Mouse (Mus musculus) liver, embryonic 13.5 days (tissue): ENCODE data around the gene Gm10309. TPM values are rescaled to one million over a fixed set of nuclear protein-coding genes. Genes with fewer than 3 reads are reported as not detected.
A peak's percentile ranks its signal among the peaks of the same experiment; 100 is the strongest.
"Not testable (repeated sequence)": the region's sequence is repeated elsewhere in the genome, so short reads cannot be mapped to it uniquely, and the experiment has no call there.

Source experiments
- ATAC-seq: fragments of 200-750 bp; cut with Nextera tagmentation; 2 replicates; pipeline ENCODE4 v1.8.0; 2017; ENCODE audit warnings: low read depth, mild to moderate bottlenecking, moderate number of reproducible peaks, moderate library complexity
- DNase-seq: peaks from one replicate; pipeline ENCODE4 v3.0.0; 2022
- H3K27ac ChIP-seq: fragments of 300-500 bp; sonication (generic); 2 replicates; pipeline ENCODE4 v1.5.1; 2015; ENCODE audit warnings: moderate library complexity, mild to moderate bottlenecking, inconsistent platforms
- H3K27me3 ChIP-seq: fragments of 300-500 bp; sonication (generic); 2 replicates; pipeline ENCODE4 v1.6.1; 2015; ENCODE audit warnings: mild to moderate bottlenecking, inconsistent platforms
- H3K36me3 ChIP-seq: fragments of 300-500 bp; sonication (generic); 2 replicates; pipeline ENCODE4 v1.6.1; 2015; ENCODE audit warnings: mild to moderate bottlenecking, inconsistent platforms
- H3K4me1 ChIP-seq: fragments of 300-500 bp; sonication (generic); replicated peaks from 2 replicates; pipeline ENCODE4 v1.6.1; 2015; ENCODE audit warnings: inconsistent platforms
- H3K4me2 ChIP-seq: fragments of 300-500 bp; sonication (generic); 2 replicates; pipeline ENCODE4 v1.6.1; 2015; ENCODE audit warnings: inconsistent platforms, mild to moderate bottlenecking, moderate library complexity
- H3K4me3 ChIP-seq: fragments of 300-500 bp; sonication (generic); replicated peaks from 2 replicates; pipeline ENCODE4 v1.5.1; 2015; ENCODE audit warnings: mild to moderate bottlenecking, inconsistent platforms
- H3K9ac ChIP-seq: fragments of 300-500 bp; sonication (generic); 2 replicates; pipeline ENCODE4 v1.6.1; 2015; ENCODE audit warnings: mild to moderate bottlenecking, inconsistent platforms
- H3K9me3 ChIP-seq: fragments of 300-500 bp; sonication (generic); replicated peaks from 2 replicates; pipeline ENCODE4 v1.6.1; 2016; ENCODE audit warnings: inconsistent platforms
- WGBS: fragments of 180-500 bp; shearing (Covaris S2); methylation state at CpG from one replicate; pipeline ENCODE4 v1.1.7; 2015; ENCODE audit not compliant: insufficient replicate concordance; 5-methylcytosine and 5-hydroxymethylcytosine counted together
- polyA plus RNA-seq: library from polyadenylated mRNA; unstranded; fragments of >200 nt; fragmentation: Nextera tagmentation; extraction: Ambion mirVana; gene quantifications from 2 replicates; pipeline ENCODE4 v1.2.1, GENCODE M21; 2015

Gene Gm10309
- polyA plus RNA-seq, 1 experiment from 2014 or later = not detected

DNA sequence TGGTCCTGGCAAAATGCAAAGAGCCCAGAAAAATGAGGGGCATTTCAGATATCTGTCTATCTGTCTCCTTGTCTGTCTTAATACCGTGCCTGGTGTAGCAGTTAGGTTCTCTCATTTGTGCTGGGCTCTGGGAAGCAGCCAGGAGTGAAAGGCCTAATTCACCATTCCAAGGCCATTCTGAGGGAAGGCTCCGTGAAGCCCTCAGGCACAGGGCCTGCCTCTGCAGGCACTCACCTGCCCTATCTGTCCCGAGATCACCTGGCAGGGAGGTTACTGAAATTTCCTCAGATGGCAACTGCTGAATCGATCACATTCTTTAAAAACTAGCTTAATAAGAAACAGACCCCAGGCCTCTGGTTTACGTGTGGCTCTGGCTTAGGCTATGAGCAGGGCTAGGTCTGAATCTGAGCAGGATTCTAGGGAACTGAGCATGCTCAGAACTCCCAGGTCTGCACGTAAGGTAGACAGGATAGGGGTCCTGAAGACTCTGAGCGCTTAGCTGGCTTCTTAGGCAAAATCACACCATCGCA is 11.1 kb downstream of the Gm10309 start:
- Histone ChIP-seq H3K27me3 (no peaks in the 10 kb centered on the region), H3K4me2 (no peak overlapping the region), H3K36me3 (no peaks in the 10 kb centered on the region), H3K9me3 (no peaks in the 10 kb centered on the region), H3K27ac (no peak overlapping the region), H3K9ac (no peak overlapping the region), H3K4me1 (peaks cover 31% of the 10 kb centered on the region), H3K4me3 (no peak overlapping the region)
- no peak for ATAC-seq
- WGBS = 65% methylated on average over 8 of the region's 8 CpGs
- no peak for DNase-seq

DNA sequence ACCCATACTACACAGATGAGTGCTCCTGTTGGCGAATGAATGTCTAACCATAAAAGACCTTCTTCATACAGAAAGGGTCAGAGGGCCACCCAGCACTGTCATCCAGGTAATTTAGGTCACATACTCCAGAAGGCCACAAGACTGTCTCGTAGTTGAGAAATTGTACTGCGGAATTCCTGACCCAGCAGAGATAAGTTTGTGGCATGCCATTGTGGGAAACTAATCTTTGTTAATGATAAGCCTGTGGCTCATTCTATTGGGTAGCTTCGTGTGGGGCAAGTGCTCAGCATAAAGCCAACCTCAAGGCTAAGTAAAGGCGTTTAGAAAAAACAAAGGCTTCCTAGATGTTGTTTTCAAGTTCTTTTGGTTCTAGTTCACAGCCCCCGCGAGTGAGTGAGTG is 12.7 kb downstream of the Gm10309 start:
- H3K4me1 ChIP-seq = peaks cover 41% of the 10 kb centered on the region
- no peak overlapping the region for H3K27ac ChIP-seq
- no peak overlapping the region for H3K4me2 ChIP-seq
- ATAC-seq (peak; percentile 63), DNase-seq (no peak)
- no peaks in the 10 kb centered on the region for H3K27me3 ChIP-seq
- no peaks in the 10 kb centered on the region for H3K9me3 ChIP-seq
- H3K9ac ChIP-seq = no peak overlapping the region
- no peak overlapping the region for H3K4me3 ChIP-seq
- 25% methylated on average over 7 of the region's 7 CpGs for WGBS
- no peaks in the 10 kb centered on the region for H3K36me3 ChIP-seq

DNA sequence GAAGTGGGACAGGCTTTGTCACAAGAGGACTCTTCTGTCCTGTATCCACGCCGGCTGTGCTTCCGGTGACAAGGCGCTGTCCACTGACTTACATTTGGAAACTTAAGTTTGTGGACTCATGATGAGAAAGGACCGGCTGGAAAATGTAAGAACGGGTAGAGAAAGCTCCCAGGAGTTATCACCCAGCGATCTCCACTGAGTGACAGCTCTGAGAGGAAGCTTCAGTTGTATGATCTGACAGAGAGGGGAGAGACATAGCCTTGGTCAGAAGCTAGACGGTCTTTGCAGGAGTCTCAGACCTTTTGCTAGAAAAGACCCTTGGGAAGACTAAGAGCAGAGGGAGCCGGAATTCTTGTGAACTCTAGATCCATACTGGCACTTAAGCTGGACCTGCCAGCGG is 15.2 kb downstream of the Gm10309 start:
- Histone ChIP-seq H3K4me3 (no peak overlapping the region), H3K9me3 (no peaks in the 10 kb centered on the region), H3K27me3 (no peaks in the 10 kb centered on the region), H3K36me3 (no peaks in the 10 kb centered on the region), H3K27ac (no peak overlapping the region), H3K4me1 (peaks cover 44% of the 10 kb centered on the region), H3K4me2 (no peak overlapping the region), H3K9ac (no peak overlapping the region)
- ATAC-seq (no peak), DNase-seq (no peak)
- WGBS = 68% methylated on average over 10 of the region's 10 CpGs

DNA sequence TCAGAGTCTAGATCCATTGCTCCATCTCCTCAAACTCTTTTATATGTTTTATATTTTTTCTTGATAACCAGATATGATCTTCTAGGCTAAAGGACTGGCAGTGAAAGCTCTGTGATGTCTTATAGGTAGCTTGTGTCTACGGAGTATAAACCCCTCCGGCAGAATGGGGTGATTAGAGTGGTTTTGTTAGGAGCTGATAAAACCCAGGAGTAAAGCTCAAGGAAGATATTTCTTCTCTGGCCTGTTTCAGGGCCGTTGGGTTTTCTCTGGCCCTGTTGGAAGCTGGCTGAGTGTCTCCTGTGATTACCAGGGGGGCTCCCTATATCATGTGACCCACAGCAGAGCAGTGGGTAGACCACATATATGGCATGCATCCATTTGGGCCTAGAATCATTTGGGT is 17.6 kb downstream of the Gm10309 start:
- H3K4me2 ChIP-seq = no peak overlapping the region

DNA sequence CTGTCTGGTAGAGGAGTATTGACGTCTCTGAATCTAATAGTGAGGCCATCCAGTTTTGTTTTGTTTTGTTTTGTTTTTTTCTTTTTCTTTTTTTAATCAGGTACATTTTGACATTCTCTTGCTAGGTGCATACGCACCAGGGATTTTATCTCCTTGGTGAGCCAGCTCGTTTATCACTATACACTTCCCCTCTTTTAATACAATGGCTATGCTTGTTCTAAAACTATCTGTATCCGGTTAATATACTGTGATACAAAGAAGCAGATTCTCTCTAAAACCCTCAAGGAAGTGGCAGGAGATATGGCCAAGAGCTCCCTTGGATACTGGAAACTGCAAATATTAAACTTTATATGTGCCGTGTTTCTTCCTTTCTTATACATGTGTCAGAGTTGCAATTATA is 18.4 kb downstream of the Gm10309 start:
- Histone ChIP-seq H3K27me3 (no peaks in the 10 kb centered on the region), H3K9me3 (no peaks in the 10 kb centered on the region), H3K36me3 (no peaks in the 10 kb centered on the region), H3K27ac (no peak overlapping the region), H3K4me1 (peaks cover 15% of the 10 kb centered on the region), H3K4me2 (no peak overlapping the region), H3K9ac (no peak overlapping the region), H3K4me3 (no peak overlapping the region)
- DNase-seq (no peak), ATAC-seq (no peak)
- WGBS = 54% methylated on average over 5 of the region's 5 CpGs

More for the DNA sequence above, 17.6 kb downstream of the Gm10309 start:
- 20% methylated on average over 3 of the region's 3 CpGs for WGBS
- no peaks in the 10 kb centered on the region for H3K9me3 ChIP-seq
- H3K27me3 ChIP-seq = no peaks in the 10 kb centered on the region
- no peak overlapping the region for H3K9ac ChIP-seq
- no peaks in the 10 kb centered on the region for H3K36me3 ChIP-seq
- H3K27ac ChIP-seq = no peak overlapping the region
- H3K4me1 ChIP-seq = peaks cover 21% of the 10 kb centered on the region
- no peak for DNase-seq
- H3K4me3 ChIP-seq = no peak overlapping the region
- peak; percentile 23; the same call in 1 of the 2 replicates for ATAC-seq

DNA sequence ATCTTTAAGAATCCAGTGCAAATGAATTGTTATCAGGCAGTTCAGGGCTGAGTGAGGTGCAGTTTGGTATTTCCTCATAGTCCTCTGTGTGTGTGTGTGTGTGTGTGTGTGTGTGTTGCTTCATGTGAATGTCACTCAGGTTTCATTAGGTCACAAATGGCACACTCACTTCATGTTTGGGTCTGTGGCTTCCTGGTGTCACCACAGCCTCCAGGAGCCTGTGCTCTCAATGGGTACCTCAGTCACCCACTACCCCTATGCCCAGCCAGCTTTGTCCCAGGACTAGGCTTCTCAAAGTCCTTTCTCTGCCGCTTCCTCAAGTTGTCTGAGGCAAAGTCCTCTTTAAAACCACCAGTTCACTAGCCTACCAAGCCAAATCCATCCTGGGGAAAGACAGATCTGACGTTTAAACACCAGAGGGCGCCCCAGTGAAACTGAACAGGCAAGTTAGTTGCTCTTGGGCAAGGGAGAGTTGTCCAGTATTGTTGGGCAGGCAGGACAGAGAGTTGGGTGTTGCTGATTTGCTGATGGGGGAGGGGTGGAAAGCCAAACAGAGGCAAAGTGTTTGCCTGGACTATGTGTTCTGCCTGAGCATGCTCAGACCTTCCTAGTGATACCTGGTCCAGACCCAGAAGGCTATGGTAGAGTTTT is 20.8 kb downstream of the Gm10309 start:
- no peak overlapping the region for H3K27ac ChIP-seq
- no peaks in the 10 kb centered on the region for H3K9me3 ChIP-seq
- H3K4me3 ChIP-seq = no peak overlapping the region
- 1% methylated on average over 3 of the region's 3 CpGs for WGBS
- H3K4me2 ChIP-seq = no peak overlapping the region
- DNase-seq = peak; percentile 30
- no peak overlapping the region for H3K9ac ChIP-seq
- peaks cover 15% of the 10 kb centered on the region for H3K4me1 ChIP-seq
- no peaks in the 10 kb centered on the region for H3K27me3 ChIP-seq
- H3K36me3 ChIP-seq = no peaks in the 10 kb centered on the region
- peak; percentile 57 for ATAC-seq

DNA sequence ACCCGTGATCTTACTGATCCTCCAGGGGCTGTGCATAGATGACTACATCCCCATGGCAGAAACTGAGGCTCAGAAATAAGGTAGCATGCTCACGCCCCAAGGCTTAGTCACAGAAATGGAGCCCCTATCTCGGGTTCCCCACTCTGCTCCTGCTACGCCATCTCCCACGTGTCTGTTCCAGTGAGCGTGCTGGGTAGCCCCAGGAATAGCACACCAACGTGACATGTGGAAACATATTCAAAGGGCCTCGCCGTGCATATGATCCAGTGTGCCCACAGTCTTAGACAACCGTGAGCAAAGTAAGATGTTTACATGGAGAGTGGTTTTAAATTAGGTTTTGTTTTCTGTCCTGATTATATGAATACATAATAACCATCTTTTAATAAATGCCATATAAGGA is 22.4 kb downstream of the Gm10309 start:
- peaks cover 7% of the 10 kb centered on the region for H3K4me1 ChIP-seq
- no peaks in the 10 kb centered on the region for H3K36me3 ChIP-seq
- ATAC-seq = no peak
- WGBS = 70% methylated on average over 10 of the region's 10 CpGs
- H3K9me3 ChIP-seq = no peaks in the 10 kb centered on the region
- DNase-seq = no peak
- H3K27me3 ChIP-seq = no peaks in the 10 kb centered on the region
- H3K4me3 ChIP-seq = no peak overlapping the region
- H3K4me2 ChIP-seq = no peak overlapping the region
- no peak overlapping the region for H3K9ac ChIP-seq
- H3K27ac ChIP-seq = no peak overlapping the region

DNA sequence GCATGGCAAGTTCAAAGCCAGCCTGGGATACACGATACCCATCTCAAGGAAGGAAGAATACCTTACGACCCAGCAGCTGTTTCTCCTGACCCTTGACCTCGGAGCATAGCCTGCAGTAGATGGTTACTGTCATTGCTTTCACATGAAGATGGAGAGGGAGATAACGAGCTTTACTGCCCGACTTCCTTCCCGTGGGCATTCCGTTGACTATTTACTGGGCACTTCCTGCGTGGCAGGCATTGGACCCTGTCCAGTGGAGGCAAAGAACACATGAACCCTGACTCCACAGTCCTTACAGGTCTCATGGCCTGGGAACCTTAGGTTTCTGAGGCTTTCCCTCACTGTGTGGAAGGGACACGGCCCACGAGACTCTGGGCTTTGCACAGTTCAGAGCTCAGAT is 25.6 kb downstream of the Gm10309 start:
- no peaks in the 10 kb centered on the region for H3K27me3 ChIP-seq
- H3K4me1 ChIP-seq = no peaks in the 10 kb centered on the region
- no peak overlapping the region for H3K27ac ChIP-seq
- H3K9ac ChIP-seq = no peak overlapping the region
- no peaks in the 10 kb centered on the region for H3K9me3 ChIP-seq
- H3K4me2 ChIP-seq = no peak overlapping the region
- WGBS = 53% methylated on average over 10 of the region's 10 CpGs
- H3K4me3 ChIP-seq = no peak overlapping the region
- DNase-seq (no peak), ATAC-seq (no peak)
- H3K36me3 ChIP-seq = no peaks in the 10 kb centered on the region

DNA sequence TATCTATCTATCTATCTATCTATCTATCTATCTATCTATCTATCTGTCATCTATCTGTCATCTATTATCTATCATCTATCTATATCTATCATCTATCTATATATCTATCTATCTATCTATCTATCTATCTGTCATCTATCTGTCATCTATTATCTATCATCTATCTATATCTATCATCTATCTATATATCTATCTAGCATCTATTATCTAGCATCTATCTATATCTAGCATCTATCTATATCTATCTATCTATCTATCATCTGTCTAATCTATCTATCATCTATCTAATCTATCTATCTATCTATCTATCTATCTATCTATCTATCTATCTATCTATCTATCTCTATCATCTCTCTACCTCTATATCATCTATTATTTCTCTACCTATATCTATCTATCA is 27.6 kb downstream of the Gm10309 start:
- not testable (repeated sequence) for H3K4me2 ChIP-seq, H3K4me1 ChIP-seq, H3K36me3 ChIP-seq, H3K4me3 ChIP-seq, H3K27me3 ChIP-seq, DNase-seq, H3K27ac ChIP-seq, H3K9ac ChIP-seq, ATAC-seq, H3K9me3 ChIP-seq

DNA sequence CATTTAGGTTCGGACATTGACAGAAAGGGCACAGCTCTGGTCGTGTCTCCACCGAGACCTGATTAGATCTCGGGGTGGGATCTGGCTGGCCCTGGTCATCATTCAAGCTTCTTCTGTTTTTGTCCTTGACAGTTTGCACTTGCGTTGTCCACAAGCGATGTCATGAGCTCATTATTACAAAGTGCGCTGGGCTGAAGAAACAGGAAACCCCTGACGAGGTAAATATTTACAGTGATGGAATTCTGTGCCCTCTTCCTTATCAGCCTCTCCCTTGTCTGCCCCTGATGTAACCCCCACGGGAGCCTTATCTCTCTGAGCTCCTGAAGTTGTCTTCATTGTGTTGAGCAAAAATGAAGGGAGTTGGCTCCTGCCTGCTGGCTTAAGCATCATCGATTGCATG is 28.4 kb downstream of the Gm10309 start:
- Histone ChIP-seq H3K4me2 (no peak overlapping the region), H3K36me3 (no peaks in the 10 kb centered on the region), H3K9ac (no peak overlapping the region), H3K4me3 (no peak overlapping the region), H3K9me3 (no peaks in the 10 kb centered on the region), H3K27ac (no peak overlapping the region), H3K27me3 (no peaks in the 10 kb centered on the region), H3K4me1 (no peaks in the 10 kb centered on the region)
- no peak for ATAC-seq
- WGBS = 55% methylated on average over 10 of the region's 10 CpGs
- no peak for DNase-seq

DNA sequence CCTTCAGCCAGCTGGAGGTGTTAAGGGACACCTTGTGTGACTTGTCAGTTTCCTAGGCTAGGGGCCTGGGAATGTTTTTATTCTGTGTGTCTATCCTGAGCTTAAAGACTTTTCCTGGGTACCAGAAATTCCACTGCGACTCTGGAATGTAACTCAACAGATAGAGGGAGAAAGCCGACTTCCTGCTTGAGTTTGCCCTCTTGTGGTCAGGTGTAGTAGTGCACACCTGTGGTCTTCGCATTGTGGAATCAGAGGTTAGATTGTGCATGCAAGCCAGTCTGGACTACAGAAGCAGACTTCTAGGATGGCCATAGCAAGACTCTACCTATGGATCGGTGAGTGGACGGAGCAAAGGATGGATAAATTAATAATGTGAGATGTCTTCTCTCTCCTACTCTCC is 33.3 kb downstream of the Gm10309 start:
- ATAC-seq (no peak), DNase-seq (no peak)
- Histone ChIP-seq H3K9me3 (no peaks in the 10 kb centered on the region), H3K4me3 (no peak overlapping the region), H3K4me1 (peaks cover 13% of the 10 kb centered on the region), H3K9ac (no peak overlapping the region), H3K27ac (no peak overlapping the region), H3K27me3 (no peaks in the 10 kb centered on the region), H3K4me2 (no peak overlapping the region), H3K36me3 (no peaks in the 10 kb centered on the region)
- WGBS = 50% methylated on average over 5 of the region's 5 CpGs

DNA sequence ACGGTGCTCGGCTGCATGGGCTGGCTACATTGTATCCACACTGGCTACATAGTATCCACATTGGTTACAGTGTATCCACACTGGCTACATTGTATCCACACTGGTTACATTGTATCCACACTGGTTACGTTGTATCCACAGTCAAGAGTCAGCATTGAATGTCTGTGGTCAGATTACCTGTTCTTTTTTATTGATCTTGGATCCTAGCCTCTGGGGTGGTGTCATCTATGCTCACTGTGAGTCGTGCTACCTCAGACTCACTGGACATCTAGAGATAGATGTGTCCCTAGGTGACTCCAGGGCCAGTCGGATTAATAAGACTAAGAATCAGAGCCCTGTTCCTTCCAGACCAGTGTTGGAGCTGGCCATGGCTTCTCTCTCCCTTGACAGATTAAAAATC is 34.9 kb downstream of the Gm10309 start:
- DNase-seq = no peak
- H3K4me2 ChIP-seq = no peak overlapping the region
- no peak overlapping the region for H3K27ac ChIP-seq

More for the DNA sequence above, 34.9 kb downstream of the Gm10309 start:
- 63% methylated on average over 5 of the region's 5 CpGs for WGBS
- Histone ChIP-seq H3K4me3 (no peak overlapping the region), H3K4me1 (peaks cover 15% of the 10 kb centered on the region), H3K9ac (no peak overlapping the region), H3K27me3 (no peaks in the 10 kb centered on the region), H3K9me3 (no peaks in the 10 kb centered on the region), H3K36me3 (no peaks in the 10 kb centered on the region)
- ATAC-seq = no peak
